Mouse (Mus musculus): Measurements from ENCODE around the gene Arnt2. TPM values are rescaled to one million over a fixed set of nuclear protein-coding genes. Genes with fewer than 3 reads are reported as not detected.

Gene Arnt2
- polyA plus RNA-seq, 1 experiment from 2014 or later, result 20.0 TPM

GRCm38 (mm10) chr7:84366251-84366650, 43.7 kb downstream of the Arnt2 start:
- Histone ChIP-seq H3K27me3 (no peaks in the 10 kb centered on the region), H3K4me2 (no peak overlapping the region), H3K27ac (no peak overlapping the region), H3K4me3 (replicated peaks) (no peak overlapping the region), H3K9ac (replicated peaks) (no peak overlapping the region), H3K9me3 (no peaks in the 10 kb centered on the region), H3K36me3 (0 out of 2 replicates have a peak, but pooled peaks cover 2% of the 10 kb centered on the region), H3K4me1 (replicated peaks) (no peaks in the 10 kb centered on the region; the same call in 1 of the 2 replicates)
- 66% methylated on average over 4 of the region's 4 CpGs for WGBS
- ATAC-seq (ENCODE audit: insufficient number of reproducible peaks, insufficient read depth, low FRiP score, low TSS enrichment, low read depth), result no peak

GRCm38 (mm10) chr7:84362711-84363110, 47.3 kb downstream of the Arnt2 start:
- 63% methylated on average over 2 of the region's 2 CpGs for WGBS
- Histone ChIP-seq H3K4me3 (replicated peaks) (no peak overlapping the region), H3K36me3 (peaks cover 30% of the 10 kb centered on the region; the same call in 1 of the 2 replicates), H3K4me1 (replicated peaks) (no peaks in the 10 kb centered on the region; the same call in 1 of the 2 replicates), H3K27me3 (no peaks in the 10 kb centered on the region), H3K4me2 (no peak overlapping the region), H3K27ac (no peak overlapping the region), H3K9me3 (no peaks in the 10 kb centered on the region), H3K9ac (replicated peaks) (no peak overlapping the region)
- ATAC-seq (ENCODE audit: insufficient number of reproducible peaks, insufficient read depth, low FRiP score, low TSS enrichment, low read depth), result no peak

DNA sequence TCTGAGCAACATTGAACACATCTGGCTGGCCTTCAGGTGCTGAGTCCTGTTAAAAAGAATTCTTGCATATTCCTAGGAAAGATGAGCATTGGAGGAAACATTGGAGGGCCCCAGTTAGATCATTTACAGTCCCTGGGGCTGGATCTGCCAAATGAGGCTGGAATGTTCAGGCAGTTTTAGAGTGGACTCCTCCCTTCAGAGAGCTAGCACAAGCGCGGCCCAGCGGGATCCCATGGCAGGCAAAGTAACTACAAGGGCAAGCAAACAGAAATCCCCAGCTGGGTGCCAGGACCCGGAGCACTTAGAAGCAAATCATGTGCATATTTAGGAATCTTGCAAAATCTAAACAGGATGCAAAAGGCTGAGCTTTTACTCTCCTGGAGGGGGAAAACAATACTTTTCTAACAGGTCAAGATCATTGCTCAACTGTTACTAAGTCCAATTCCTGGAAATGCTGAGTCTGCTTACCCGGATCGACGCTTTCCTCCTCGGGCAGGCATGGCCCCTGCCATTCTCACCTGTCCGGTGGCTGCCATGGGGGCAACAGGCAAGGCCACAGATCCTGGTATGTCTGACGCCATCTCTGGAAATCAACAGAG, 48.8 kb downstream of the Arnt2 start:
- H3K9me3 ChIP-seq, result no peaks in the 10 kb centered on the region
- no peak for ATAC-seq (ENCODE audit: insufficient number of reproducible peaks, insufficient read depth, low FRiP score, low TSS enrichment, low read depth)
- H3K4me1 ChIP-seq (replicated peaks), result no peaks in the 10 kb centered on the region; the same call in 1 of the 2 replicates
- H3K4me3 ChIP-seq (replicated peaks), result no peak overlapping the region
- H3K27me3 ChIP-seq, result no peaks in the 10 kb centered on the region
- WGBS, result 83% methylated on average over 10 of the region's 10 CpGs
- H3K9ac ChIP-seq (replicated peaks), result no peak overlapping the region
- peaks cover 30% of the 10 kb centered on the region; the same call in 1 of the 2 replicates for H3K36me3 ChIP-seq
- H3K4me2 ChIP-seq, result no peak overlapping the region
- no peak overlapping the region for H3K27ac ChIP-seq

DNA sequence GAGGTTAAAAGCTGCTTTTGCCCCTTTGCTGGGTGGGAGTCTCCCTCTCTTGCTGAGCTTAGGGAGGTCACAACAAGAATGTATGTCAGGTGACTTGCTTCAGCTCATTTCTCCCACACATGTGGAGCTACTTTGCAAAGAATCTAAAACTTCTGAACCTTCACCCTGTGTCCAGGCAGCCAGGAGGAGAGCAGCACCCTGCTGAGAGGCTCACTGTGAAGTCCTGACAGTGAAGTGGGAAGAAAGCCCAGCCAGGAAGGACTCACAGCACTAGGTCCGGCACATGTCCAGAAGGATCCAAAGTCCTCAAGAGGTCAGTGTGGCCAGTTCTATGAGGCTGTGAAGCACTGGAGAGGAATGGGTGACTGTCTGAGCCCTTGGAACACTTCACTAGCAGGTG, 51.5 kb downstream of the Arnt2 start:
- H3K4me3 ChIP-seq (replicated peaks), result no peak overlapping the region
- no peak overlapping the region for H3K27ac ChIP-seq
- no peaks in the 10 kb centered on the region for H3K9me3 ChIP-seq
- no peak overlapping the region for H3K4me2 ChIP-seq
- no peak for ATAC-seq (ENCODE audit: insufficient number of reproducible peaks, insufficient read depth, low FRiP score, low TSS enrichment, low read depth)
- no peaks in the 10 kb centered on the region for H3K27me3 ChIP-seq
- no peak overlapping the region for H3K9ac ChIP-seq (replicated peaks)
- WGBS, result 59% methylated on average over 1 of the region's 1 CpGs
- peaks cover 37% of the 10 kb centered on the region; the same call in 1 of the 2 replicates for H3K36me3 ChIP-seq
- H3K4me1 ChIP-seq (replicated peaks), result no peaks in the 10 kb centered on the region

DNA sequence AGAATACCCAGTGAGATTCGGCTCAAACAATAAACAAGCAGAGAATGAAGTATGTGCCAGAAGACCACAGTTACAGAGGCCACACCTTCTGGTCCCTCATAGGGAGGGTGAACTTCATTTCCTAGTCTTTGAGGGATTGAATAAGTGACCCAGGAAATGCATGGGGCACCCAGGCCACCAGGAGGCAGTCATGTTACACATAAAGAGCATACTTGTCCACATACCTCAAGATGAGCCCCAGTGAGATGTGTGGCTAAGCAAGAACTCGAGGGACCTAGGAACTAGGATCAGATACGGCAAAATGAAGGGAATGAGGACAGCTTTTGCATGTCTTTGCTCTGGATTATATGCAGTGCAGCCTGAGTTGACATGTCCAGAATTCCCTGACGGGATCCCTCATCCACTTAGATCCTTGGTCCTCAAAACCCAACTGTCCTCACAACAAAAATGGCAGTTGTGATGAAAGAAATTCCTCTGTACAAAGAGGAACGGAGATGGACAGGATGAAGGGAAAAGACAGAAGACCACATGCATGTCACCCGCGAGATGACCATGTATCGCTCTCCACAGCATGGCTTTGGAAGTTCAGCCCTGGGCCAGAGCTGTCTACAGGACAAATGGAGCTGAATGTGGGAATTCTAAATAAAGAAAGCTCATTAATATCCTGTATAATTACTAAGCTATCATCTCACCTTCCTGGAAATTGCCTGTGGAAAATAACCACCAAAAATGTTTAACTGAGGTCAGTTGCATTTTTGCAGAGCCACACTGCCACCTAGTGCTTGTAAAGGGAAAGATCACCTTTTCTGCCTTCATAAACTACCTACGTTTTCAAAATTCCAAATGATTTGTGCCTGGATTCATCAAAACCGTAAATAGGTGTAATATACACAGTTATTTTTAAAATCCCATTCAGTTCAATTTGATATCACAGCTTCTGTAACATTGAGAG, 54.1 kb downstream of the Arnt2 start:
- 69% methylated on average over 10 of the region's 10 CpGs for WGBS
- Histone ChIP-seq H3K4me3 (replicated peaks) (no peak overlapping the region), H3K36me3 (peaks cover 47% of the 10 kb centered on the region), H3K4me2 (no peak overlapping the region), H3K27ac (no peak overlapping the region), H3K9me3 (no peaks in the 10 kb centered on the region), H3K27me3 (no peaks in the 10 kb centered on the region), H3K9ac (replicated peaks) (no peak overlapping the region), H3K4me1 (replicated peaks) (no peaks in the 10 kb centered on the region)
- ATAC-seq (ENCODE audit: insufficient number of reproducible peaks, insufficient read depth, low FRiP score, low TSS enrichment, low read depth), result no peak

DNA sequence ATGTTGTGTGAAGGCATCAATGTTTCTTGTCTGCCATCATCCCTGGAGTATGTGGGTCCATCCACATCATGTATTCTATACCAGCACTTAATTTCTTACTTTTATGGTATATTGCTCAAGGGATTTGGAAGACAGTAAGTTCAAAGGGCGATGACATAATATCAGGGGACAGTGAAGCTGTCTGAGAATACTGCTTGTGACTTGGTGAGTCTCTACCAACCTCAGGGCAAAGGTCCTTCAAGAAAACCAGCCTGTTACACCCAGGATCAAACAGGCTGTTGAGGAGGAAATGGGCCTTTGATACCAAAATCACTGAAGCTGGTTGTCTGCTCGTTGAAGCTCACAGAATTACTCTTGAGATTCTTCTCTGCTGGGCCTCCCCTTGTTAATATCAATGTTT, 55.1 kb downstream of the Arnt2 start:
- Histone ChIP-seq H3K9me3 (no peaks in the 10 kb centered on the region), H3K4me1 (replicated peaks) (no peaks in the 10 kb centered on the region), H3K9ac (replicated peaks) (no peak overlapping the region), H3K27me3 (no peaks in the 10 kb centered on the region), H3K36me3 (peaks cover 37% of the 10 kb centered on the region), H3K4me2 (no peak overlapping the region), H3K27ac (no peak overlapping the region), H3K4me3 (replicated peaks) (no peak overlapping the region)
- no peak for ATAC-seq (ENCODE audit: insufficient number of reproducible peaks, insufficient read depth, low FRiP score, low TSS enrichment, low read depth)
- WGBS, result 94% methylated on average over 2 of the region's 2 CpGs

- Histone ChIP-seq H3K4me1 (replicated peaks) (no peaks in the 10 kb centered on the region), H3K36me3 (peaks cover 58% of the 10 kb centered on the region), H3K27ac (no peak overlapping the region), H3K4me3 (replicated peaks) (no peak overlapping the region), H3K9me3 (no peaks in the 10 kb centered on the region), H3K4me2 (no peak overlapping the region), H3K27me3 (no peaks in the 10 kb centered on the region), H3K9ac (replicated peaks) (no peak overlapping the region)
- no peak for ATAC-seq (ENCODE audit: insufficient number of reproducible peaks, insufficient read depth, low FRiP score, low TSS enrichment, low read depth)
These were observed 59.4 kb downstream of the Arnt2 start for GRCm38 (mm10) chr7:84350529-84350928.

GRCm38 (mm10) chr7:84349976-84350375, 60.0 kb downstream of the Arnt2 start:
- no peak for ATAC-seq (ENCODE audit: insufficient number of reproducible peaks, insufficient read depth, low FRiP score, low TSS enrichment, low read depth)
- H3K4me1 ChIP-seq (replicated peaks), result no peaks in the 10 kb centered on the region
- 81% methylated on average over 2 of the region's 2 CpGs for WGBS
- H3K4me2 ChIP-seq, result no peak overlapping the region
- peaks cover 63% of the 10 kb centered on the region for H3K36me3 ChIP-seq
- H3K4me3 ChIP-seq (replicated peaks), result no peak overlapping the region
- no peaks in the 10 kb centered on the region for H3K9me3 ChIP-seq
- H3K27ac ChIP-seq, result no peak overlapping the region
- H3K9ac ChIP-seq (replicated peaks), result no peak overlapping the region
- H3K27me3 ChIP-seq, result no peaks in the 10 kb centered on the region

GRCm38 (mm10) chr7:84348145-84348911, 61.6 kb downstream of the Arnt2 start:
- no peak for ATAC-seq (ENCODE audit: insufficient number of reproducible peaks, insufficient read depth, low FRiP score, low TSS enrichment, low read depth)
- Histone ChIP-seq H3K9ac (replicated peaks) (no peak overlapping the region), H3K27ac (no peak overlapping the region), H3K27me3 (no peaks in the 10 kb centered on the region), H3K4me2 (no peak overlapping the region), H3K36me3 (peaks cover 73% of the 10 kb centered on the region), H3K4me3 (replicated peaks) (no peak overlapping the region), H3K4me1 (replicated peaks) (no peaks in the 10 kb centered on the region), H3K9me3 (peaks cover 6% of the 10 kb centered on the region; the same call in 1 of the 2 replicates)
- 93% methylated on average over 9 of the region's 9 CpGs for WGBS

- Histone ChIP-seq H3K9me3 (peaks cover 10% of the 10 kb centered on the region; the same call in 1 of the 2 replicates), H3K9ac (replicated peaks) (no peak overlapping the region), H3K4me1 (replicated peaks) (no peaks in the 10 kb centered on the region), H3K27ac (no peak overlapping the region), H3K4me2 (no peak overlapping the region), H3K4me3 (replicated peaks) (no peak overlapping the region), H3K27me3 (no peaks in the 10 kb centered on the region), H3K36me3 (peaks cover 69% of the 10 kb centered on the region)
- no peak for ATAC-seq (ENCODE audit: insufficient number of reproducible peaks, insufficient read depth, low FRiP score, low TSS enrichment, low read depth)
- 91% methylated on average over 3 of the region's 3 CpGs for WGBS
These were observed 66.8 kb downstream of the Arnt2 start for GRCm38 (mm10) chr7:84343160-84343559.

DNA sequence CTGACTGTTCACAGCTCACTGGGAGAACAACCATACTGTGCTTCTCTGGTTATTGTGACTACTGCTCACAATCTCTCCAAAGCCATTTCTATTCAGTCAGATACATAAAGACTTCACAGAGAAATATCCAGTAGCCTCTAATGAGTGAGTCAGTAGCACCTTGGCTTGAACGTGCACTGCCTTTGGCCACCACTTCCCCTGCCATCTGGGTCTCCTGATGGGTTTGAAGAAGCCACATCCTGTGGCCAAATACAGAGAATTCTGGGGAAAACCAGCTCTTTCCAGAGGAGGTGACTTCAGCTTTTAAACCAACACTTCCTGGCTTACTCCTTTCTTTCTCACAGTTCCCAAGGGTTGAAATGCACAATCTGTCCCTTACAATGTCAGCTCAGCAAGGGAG, 69.0 kb downstream of the Arnt2 start:
- Histone ChIP-seq H3K4me1 (replicated peaks) (no peaks in the 10 kb centered on the region; the same call in 1 of the 2 replicates), H3K9ac (replicated peaks) (no peak overlapping the region), H3K4me2 (no peak overlapping the region), H3K27ac (no peak overlapping the region), H3K9me3 (peaks cover 10% of the 10 kb centered on the region; the same call in 1 of the 2 replicates), H3K4me3 (replicated peaks) (no peak overlapping the region), H3K27me3 (no peaks in the 10 kb centered on the region), H3K36me3 (peaks cover 51% of the 10 kb centered on the region)
- ATAC-seq (ENCODE audit: insufficient number of reproducible peaks, insufficient read depth, low FRiP score, low TSS enrichment, low read depth), result no peak
- whole genome bisulfite sequencing, result 83% methylated on average over 1 of the region's 1 CpGs
